Mouse (Mus musculus): ENCODE results near the gene Rab21. TPM values are rescaled to one million over a fixed set of nuclear protein-coding genes. Genes with fewer than 3 reads are reported as not detected.
A peak's percentile ranks its signal among the peaks of the same experiment; 100 is the strongest.

Gene Rab21
- polyA plus RNA-seq, 1 experiment = 29.2 TPM

DNA sequence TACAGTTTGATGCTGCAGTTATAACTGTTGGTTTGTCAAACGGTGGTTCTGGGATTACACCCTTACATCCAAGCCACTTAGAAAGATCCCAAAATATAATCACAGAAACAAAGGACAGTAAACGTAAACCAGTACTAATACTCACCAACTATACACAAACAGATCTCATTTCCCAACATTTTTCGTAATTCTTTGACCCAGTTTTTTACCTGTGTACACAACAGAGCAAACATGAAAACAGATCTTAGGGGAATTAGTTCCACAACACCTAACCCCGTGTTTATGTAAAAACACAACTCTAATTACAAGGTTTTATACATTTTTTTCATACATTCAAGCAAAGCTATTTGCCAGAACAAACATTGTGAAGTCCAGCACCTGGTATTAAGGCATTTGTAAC, 16.7 kb downstream of the Rab21 start:
- no peak for DNase-seq
- 87% methylated on average over 4 of the region's 4 CpGs for WGBS

DNA sequence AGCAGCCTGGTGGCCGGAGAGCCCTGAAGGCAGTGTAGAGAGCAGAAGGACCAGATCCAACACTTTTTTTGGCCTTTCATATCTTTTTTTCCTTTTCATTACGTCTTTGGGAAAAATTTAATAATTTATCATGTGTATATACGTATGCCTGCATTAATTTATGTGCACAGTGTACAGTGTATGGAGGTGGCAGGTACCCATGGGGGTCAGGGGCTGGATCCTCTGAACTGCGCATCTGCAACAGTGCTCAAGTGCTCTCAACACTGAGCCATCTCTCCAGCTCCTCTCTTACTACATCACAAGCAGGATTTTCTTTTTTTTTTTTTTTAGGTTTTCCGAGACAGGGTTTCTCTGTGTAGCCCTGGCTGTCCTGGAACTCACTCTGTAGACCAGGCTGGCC, 17.8 kb downstream of the Rab21 start:
- TF ChIP-seq CTCF (conservative IDR thresholded peaks at IDR 0.05; ENCODE audit: insufficient read depth, insufficient read length, low read depth, low read length) = no peak
- TF ChIP-seq POLR2A (IDR thresholded peaks at IDR 0.05; ENCODE audit: low read depth, low read length) = no peak
- Histone ChIP-seq H3K4me3 (ENCODE audit: insufficient read depth, low read depth, low read length) (no peak overlapping the region), H3K27ac (ENCODE audit: insufficient read depth, low read depth, low read length) (no peak overlapping the region), H3K4me1 (ENCODE audit: control insufficient read depth, insufficient read depth, low read length) (no peaks in the 10 kb centered on the region), H3K27me3 (replicated peaks; ENCODE audit: control insufficient read depth, insufficient read depth, low read length) (no peaks in the 10 kb centered on the region), H3K36me3 (ENCODE audit: control insufficient read depth, insufficient read depth, low read length) (peaks cover 9% of the 10 kb centered on the region)
- DNase-seq = no peak
- WGBS = 87% methylated on average over 5 of the region's 5 CpGs

More for the DNA sequence above, 16.7 kb downstream of the Rab21 start:
- TF ChIP-seq POLR2A (IDR thresholded peaks at IDR 0.05; ENCODE audit: low read depth, low read length) = no peak
- no peak overlapping the region for H3K4me3 ChIP-seq (ENCODE audit: insufficient read depth, low read depth, low read length)
- H3K36me3 ChIP-seq (ENCODE audit: control insufficient read depth, insufficient read depth, low read length) = peaks cover 9% of the 10 kb centered on the region
- no peak overlapping the region for H3K27ac ChIP-seq (ENCODE audit: insufficient read depth, low read depth, low read length)
- H3K4me1 ChIP-seq (ENCODE audit: control insufficient read depth, insufficient read depth, low read length) = no peaks in the 10 kb centered on the region
- no peaks in the 10 kb centered on the region for H3K27me3 ChIP-seq (replicated peaks; ENCODE audit: control insufficient read depth, insufficient read depth, low read length)

DNA sequence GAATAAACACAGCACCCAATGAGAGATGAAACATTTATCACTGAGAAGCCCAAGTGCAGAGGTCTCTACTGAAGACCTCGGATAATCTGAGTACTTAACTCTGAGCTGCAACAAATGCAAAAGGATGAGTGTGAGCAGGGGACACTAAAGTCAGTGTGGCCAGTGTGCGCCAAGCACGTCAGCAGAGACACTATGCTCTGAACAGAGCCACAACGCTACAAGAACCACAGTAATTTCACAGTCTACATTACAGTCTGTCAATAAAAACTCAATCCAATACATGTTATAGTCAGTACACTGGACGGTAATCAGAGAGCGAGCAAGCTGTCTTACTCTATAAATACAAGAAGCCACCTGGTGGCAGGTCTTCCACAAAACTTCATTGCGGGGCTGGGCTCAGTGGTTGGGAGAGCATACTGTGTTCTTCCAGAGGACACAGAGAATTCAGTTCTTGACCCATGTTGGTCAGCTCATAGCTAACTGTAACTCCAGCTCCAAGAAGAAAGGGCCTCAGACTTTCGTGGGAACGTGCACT, 18.9 kb downstream of the Rab21 start:
- 69% methylated on average over 9 of the region's 9 CpGs for WGBS
- Histone ChIP-seq H3K36me3 (ENCODE audit: control insufficient read depth, insufficient read depth, low read length) (peaks cover 7% of the 10 kb centered on the region), H3K27me3 (replicated peaks; ENCODE audit: control insufficient read depth, insufficient read depth, low read length) (no peaks in the 10 kb centered on the region), H3K27ac (ENCODE audit: insufficient read depth, low read depth, low read length) (no peak overlapping the region), H3K4me1 (ENCODE audit: control insufficient read depth, insufficient read depth, low read length) (no peaks in the 10 kb centered on the region), H3K4me3 (ENCODE audit: insufficient read depth, low read depth, low read length) (no peak overlapping the region)
- TF ChIP-seq POLR2A (IDR thresholded peaks at IDR 0.05; ENCODE audit: low read depth, low read length) (no peak), CTCF (conservative IDR thresholded peaks at IDR 0.05; ENCODE audit: insufficient read depth, insufficient read length, low read depth, low read length) (peak; percentile 15; the same call in 1 of the 2 replicates)
- DNase-seq = no peak

DNA sequence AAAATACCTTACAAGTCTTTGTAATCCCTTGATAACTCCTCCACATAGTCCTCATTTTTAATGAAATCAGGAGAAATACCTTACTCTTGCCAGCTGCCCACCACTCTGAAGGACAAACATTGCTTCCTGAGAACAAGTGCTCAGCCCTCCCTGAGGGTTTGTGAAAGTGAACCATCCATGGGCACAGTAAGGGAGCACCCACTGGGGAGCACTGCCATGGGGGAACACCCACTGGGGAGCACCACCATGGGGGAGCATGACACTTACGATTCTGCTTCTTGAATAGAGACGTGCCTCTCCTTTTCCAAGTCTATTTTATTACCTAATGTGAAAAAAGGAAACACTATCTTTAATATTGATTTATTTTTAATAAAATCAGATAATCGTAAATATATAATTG, 20.2 kb downstream of the Rab21 start:
- H3K27me3 ChIP-seq (replicated peaks; ENCODE audit: control insufficient read depth, insufficient read depth, low read length) = no peaks in the 10 kb centered on the region
- H3K27ac ChIP-seq (ENCODE audit: insufficient read depth, low read depth, low read length) = no peak overlapping the region
- H3K4me1 ChIP-seq (ENCODE audit: control insufficient read depth, insufficient read depth, low read length) = no peaks in the 10 kb centered on the region
- 94% methylated on average over 3 of the region's 3 CpGs for WGBS
- TF ChIP-seq CTCF (conservative IDR thresholded peaks at IDR 0.05; ENCODE audit: insufficient read depth, insufficient read length, low read depth, low read length) = no peak
- TF ChIP-seq POLR2A (IDR thresholded peaks at IDR 0.05; ENCODE audit: low read depth, low read length) = no peak
- peaks cover 7% of the 10 kb centered on the region for H3K36me3 ChIP-seq (ENCODE audit: control insufficient read depth, insufficient read depth, low read length)
- DNase-seq = no peak
- H3K4me3 ChIP-seq (ENCODE audit: insufficient read depth, low read depth, low read length) = no peak overlapping the region

DNA sequence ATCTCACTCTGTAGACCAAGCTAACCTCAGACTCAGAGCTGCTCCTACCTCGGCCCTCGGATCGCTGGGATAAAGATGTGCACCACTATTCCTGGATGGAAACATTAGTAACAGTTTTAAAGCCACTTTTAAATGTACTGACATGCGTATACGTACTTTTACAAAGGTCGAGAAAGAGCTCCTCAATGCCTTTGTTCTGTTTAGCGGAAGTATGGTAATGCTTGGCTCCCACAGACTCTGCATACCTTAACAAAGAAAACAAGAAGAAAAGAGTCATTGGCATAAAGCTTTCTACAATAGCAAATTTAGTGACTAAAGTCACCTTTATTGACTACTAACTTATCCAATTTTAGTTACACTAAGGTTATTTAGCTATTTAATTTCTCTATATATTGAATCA, 20.7 kb downstream of the Rab21 start:
- no peak overlapping the region for H3K27ac ChIP-seq (ENCODE audit: insufficient read depth, low read depth, low read length)
- no peaks in the 10 kb centered on the region for H3K27me3 ChIP-seq (replicated peaks; ENCODE audit: control insufficient read depth, insufficient read depth, low read length)
- no peak overlapping the region for H3K4me3 ChIP-seq (ENCODE audit: insufficient read depth, low read depth, low read length)
- H3K36me3 ChIP-seq (ENCODE audit: control insufficient read depth, insufficient read depth, low read length) = peaks cover 4% of the 10 kb centered on the region
- TF ChIP-seq POLR2A (IDR thresholded peaks at IDR 0.05; ENCODE audit: low read depth, low read length) (no peak), CTCF (conservative IDR thresholded peaks at IDR 0.05; ENCODE audit: insufficient read depth, insufficient read length, low read depth, low read length) (no peak)
- no peaks in the 10 kb centered on the region for H3K4me1 ChIP-seq (ENCODE audit: control insufficient read depth, insufficient read depth, low read length)
- WGBS = 96% methylated on average over 7 of the region's 7 CpGs
- DNase-seq = no peak

DNA sequence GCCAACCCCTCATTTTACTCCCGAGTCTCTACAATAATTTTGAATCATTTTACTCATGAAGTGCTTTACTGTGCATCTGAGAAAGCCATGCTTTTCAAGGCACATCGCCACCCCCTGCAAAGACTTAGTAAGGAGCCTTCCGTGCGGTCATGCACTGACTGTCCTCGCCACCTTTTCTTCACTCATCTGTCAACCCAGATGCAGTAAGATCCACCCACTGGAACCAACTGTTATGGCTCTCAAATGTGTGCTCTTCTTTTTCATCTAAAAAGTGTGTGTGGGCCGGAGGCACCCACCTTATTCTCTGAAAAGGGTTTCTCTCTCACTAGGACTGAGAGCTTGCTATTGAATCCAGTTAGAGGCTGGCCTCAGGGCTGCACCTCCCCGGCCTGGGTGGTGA, 21.4 kb downstream of the Rab21 start:
- 93% methylated on average over 7 of the region's 7 CpGs for WGBS
- Histone ChIP-seq H3K4me3 (ENCODE audit: insufficient read depth, low read depth, low read length) (no peak overlapping the region), H3K36me3 (ENCODE audit: control insufficient read depth, insufficient read depth, low read length) (peaks cover 4% of the 10 kb centered on the region), H3K27me3 (replicated peaks; ENCODE audit: control insufficient read depth, insufficient read depth, low read length) (no peaks in the 10 kb centered on the region), H3K27ac (ENCODE audit: insufficient read depth, low read depth, low read length) (no peak overlapping the region), H3K4me1 (ENCODE audit: control insufficient read depth, insufficient read depth, low read length) (no peaks in the 10 kb centered on the region)
- no peak for TF ChIP-seq CTCF (conservative IDR thresholded peaks at IDR 0.05; ENCODE audit: insufficient read depth, insufficient read length, low read depth, low read length)
- TF ChIP-seq POLR2A (IDR thresholded peaks at IDR 0.05; ENCODE audit: low read depth, low read length) = no peak
- no peak for DNase-seq

DNA sequence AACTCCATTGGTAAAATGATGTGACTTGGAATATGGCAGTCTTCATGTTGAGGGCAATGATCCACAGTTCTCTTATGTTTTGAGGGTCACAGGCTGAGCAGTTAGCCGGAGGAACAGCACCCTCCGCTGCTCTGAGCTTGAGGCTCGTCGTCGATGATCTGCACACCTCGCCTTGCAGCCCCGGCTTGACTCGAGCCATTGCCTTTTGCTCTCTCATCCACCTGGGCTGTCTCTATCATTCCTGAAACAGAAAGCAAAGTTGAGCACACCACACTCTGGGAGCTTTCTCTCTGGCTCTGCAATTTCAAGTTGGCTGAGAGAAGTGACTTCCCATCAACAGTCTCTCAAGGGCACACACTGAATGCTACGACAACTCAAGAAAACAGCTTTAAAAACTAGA, 24.7 kb downstream of the Rab21 start:
- 93% methylated on average over 9 of the region's 9 CpGs for WGBS
- Histone ChIP-seq H3K27me3 (replicated peaks; ENCODE audit: control insufficient read depth, insufficient read depth, low read length) (no peaks in the 10 kb centered on the region), H3K4me3 (ENCODE audit: insufficient read depth, low read depth, low read length) (no peak overlapping the region), H3K36me3 (ENCODE audit: control insufficient read depth, insufficient read depth, low read length) (peaks cover 6% of the 10 kb centered on the region), H3K27ac (ENCODE audit: insufficient read depth, low read depth, low read length) (no peak overlapping the region), H3K4me1 (ENCODE audit: control insufficient read depth, insufficient read depth, low read length) (no peaks in the 10 kb centered on the region)
- no peak for DNase-seq
- TF ChIP-seq POLR2A (IDR thresholded peaks at IDR 0.05; ENCODE audit: low read depth, low read length) = no peak
- TF ChIP-seq CTCF (conservative IDR thresholded peaks at IDR 0.05; ENCODE audit: insufficient read depth, insufficient read length, low read depth, low read length) = no peak

Data from kidney, adult 2 months (tissue).